Mouse (Mus musculus): ENCODE measurements around the gene Pafah1b1. TPM values are rescaled to one million over a fixed set of nuclear protein-coding genes. Genes with fewer than 3 reads are reported as not detected.

Pafah1b1 gene
- polyA plus RNA-seq, 1 experiment from 2014 or later: 77.7 TPM

GRCm38 (mm10) chr11:74734917-74735316 lies 10.4 kb upstream of the Pafah1b1 start:
- Histone ChIP-seq H3K4me3 (ENCODE audit: low read depth, low read length) (no peak overlapping the region), H3K27me3 (ENCODE audit: control insufficient read depth, insufficient read depth, low read length) (no peaks in the 10 kb centered on the region), H3K4me1 (ENCODE audit: control insufficient read depth, insufficient read depth, low read length) (no peaks in the 10 kb centered on the region), H3K9me3 (ENCODE audit: control insufficient read depth, low read depth, low read length) (no peaks in the 10 kb centered on the region), H3K36me3 (ENCODE audit: control insufficient read depth, insufficient read depth, low read length) (no peaks in the 10 kb centered on the region), H3K4me2 (replicated peaks; ENCODE audit: low read depth, low read length) (no peak overlapping the region), H3K9ac (replicated peaks; ENCODE audit: low read depth, low read length) (no peak overlapping the region), H3K27ac (ENCODE audit: low read length) (no peak overlapping the region)
- ATAC-seq (ENCODE audit: insufficient number of reproducible peaks, insufficient read depth, low FRiP score, low read depth): no peak
- WGBS: 23% methylated on average over 7 of the region's 7 CpGs

- H3K36me3 ChIP-seq (ENCODE audit: control insufficient read depth, insufficient read depth, low read length): no peaks in the 10 kb centered on the region
- no peak overlapping the region for H3K4me3 ChIP-seq (ENCODE audit: low read depth, low read length)
- 0 out of 2 replicates have a peak overlapping the region, but pooled peaks have one; percentile 84 for H3K9ac ChIP-seq (replicated peaks; ENCODE audit: low read depth, low read length)
- H3K27me3 ChIP-seq (ENCODE audit: control insufficient read depth, insufficient read depth, low read length): no peaks in the 10 kb centered on the region
- no peaks in the 10 kb centered on the region for H3K9me3 ChIP-seq (ENCODE audit: control insufficient read depth, low read depth, low read length)
- WGBS: 68% methylated on average over 5 of the region's 5 CpGs
- H3K27ac ChIP-seq (ENCODE audit: low read length): no peak overlapping the region
- peaks cover 8% of the 10 kb centered on the region for H3K4me1 ChIP-seq (ENCODE audit: control insufficient read depth, insufficient read depth, low read length)
- ATAC-seq (ENCODE audit: insufficient number of reproducible peaks, insufficient read depth, low FRiP score, low read depth): no peak
- H3K4me2 ChIP-seq (replicated peaks; ENCODE audit: low read depth, low read length): peak overlapping the region; percentile 46
These were observed 711 bp upstream of the Pafah1b1 start for GRCm38 (mm10) chr11:74725181-74725580.

- under 1% methylated on average over 64 of the region's 75 CpGs for WGBS
- Histone ChIP-seq H3K4me2 (replicated peaks; ENCODE audit: low read depth, low read length) (peak overlapping the region; percentile 84), H3K4me3 (ENCODE audit: low read depth, low read length) (peak overlapping the region; percentile 82), H3K36me3 (ENCODE audit: control insufficient read depth, insufficient read depth, low read length) (no peaks in the 10 kb centered on the region), H3K4me1 (ENCODE audit: control insufficient read depth, insufficient read depth, low read length) (peaks cover 8% of the 10 kb centered on the region), H3K27me3 (ENCODE audit: control insufficient read depth, insufficient read depth, low read length) (no peaks in the 10 kb centered on the region), H3K9me3 (ENCODE audit: control insufficient read depth, low read depth, low read length) (no peaks in the 10 kb centered on the region), H3K9ac (replicated peaks; ENCODE audit: low read depth, low read length) (peak overlapping the region; percentile 84), H3K27ac (ENCODE audit: low read length) (peak overlapping the region; percentile 96)
- peak; percentile 82 for ATAC-seq (ENCODE audit: insufficient number of reproducible peaks, insufficient read depth, low FRiP score, low read depth)
These were observed 874 bp downstream of the Pafah1b1 start for GRCm38 (mm10) chr11:74723357-74724234.

- WGBS: 43% methylated on average over 3 of the region's 3 CpGs
- Histone ChIP-seq H3K4me2 (replicated peaks; ENCODE audit: low read depth, low read length) (peak overlapping the region; percentile 84), H3K9me3 (ENCODE audit: control insufficient read depth, low read depth, low read length) (no peaks in the 10 kb centered on the region), H3K27me3 (ENCODE audit: control insufficient read depth, insufficient read depth, low read length) (no peaks in the 10 kb centered on the region), H3K36me3 (ENCODE audit: control insufficient read depth, insufficient read depth, low read length) (no peaks in the 10 kb centered on the region), H3K9ac (replicated peaks; ENCODE audit: low read depth, low read length) (0 out of 2 replicates have a peak overlapping the region, but pooled peaks have one; percentile 28), H3K4me3 (ENCODE audit: low read depth, low read length) (peak overlapping the region; percentile 82; the same call in 1 of the 2 replicates), H3K4me1 (ENCODE audit: control insufficient read depth, insufficient read depth, low read length) (peaks cover 8% of the 10 kb centered on the region), H3K27ac (ENCODE audit: low read length) (no peak overlapping the region)
- no peak for ATAC-seq (ENCODE audit: insufficient number of reproducible peaks, insufficient read depth, low FRiP score, low read depth)
These were observed 2.5 kb downstream of the Pafah1b1 start for GRCm38 (mm10) chr11:74721971-74722370.

- Histone ChIP-seq H3K4me2 (replicated peaks; ENCODE audit: low read depth, low read length) (no peak overlapping the region), H3K27me3 (ENCODE audit: control insufficient read depth, insufficient read depth, low read length) (no peaks in the 10 kb centered on the region), H3K36me3 (ENCODE audit: control insufficient read depth, insufficient read depth, low read length) (no peaks in the 10 kb centered on the region), H3K9ac (replicated peaks; ENCODE audit: low read depth, low read length) (no peak overlapping the region), H3K4me3 (ENCODE audit: low read depth, low read length) (no peak overlapping the region), H3K27ac (ENCODE audit: low read length) (no peak overlapping the region), H3K4me1 (ENCODE audit: control insufficient read depth, insufficient read depth, low read length) (peaks cover 8% of the 10 kb centered on the region), H3K9me3 (ENCODE audit: control insufficient read depth, low read depth, low read length) (no peaks in the 10 kb centered on the region)
- WGBS: 55% methylated on average over 2 of the region's 2 CpGs
- ATAC-seq (ENCODE audit: insufficient number of reproducible peaks, insufficient read depth, low FRiP score, low read depth): no peak
These were observed 3.3 kb downstream of the Pafah1b1 start for GRCm38 (mm10) chr11:74721141-74721540.

- H3K4me2 ChIP-seq (replicated peaks; ENCODE audit: low read depth, low read length): no peak overlapping the region
- no peak for ATAC-seq (ENCODE audit: insufficient number of reproducible peaks, insufficient read depth, low FRiP score, low read depth)
- H3K9ac ChIP-seq (replicated peaks; ENCODE audit: low read depth, low read length): no peak overlapping the region
- H3K27ac ChIP-seq (ENCODE audit: low read length): no peak overlapping the region
- 54% methylated on average over 1 of the region's 1 CpGs for WGBS
- no peak overlapping the region for H3K4me3 ChIP-seq (ENCODE audit: low read depth, low read length)
- H3K4me1 ChIP-seq (ENCODE audit: control insufficient read depth, insufficient read depth, low read length): peaks cover 8% of the 10 kb centered on the region
- H3K9me3 ChIP-seq (ENCODE audit: control insufficient read depth, low read depth, low read length): no peaks in the 10 kb centered on the region
- no peaks in the 10 kb centered on the region for H3K27me3 ChIP-seq (ENCODE audit: control insufficient read depth, insufficient read depth, low read length)
- no peaks in the 10 kb centered on the region for H3K36me3 ChIP-seq (ENCODE audit: control insufficient read depth, insufficient read depth, low read length)
These were observed 3.8 kb downstream of the Pafah1b1 start for GRCm38 (mm10) chr11:74720668-74721067.

GRCm38 (mm10) chr11:74715971-74716525 lies 8.4 kb downstream of the Pafah1b1 start:
- Histone ChIP-seq H3K9me3 (ENCODE audit: control insufficient read depth, low read depth, low read length) (no peaks in the 10 kb centered on the region), H3K4me3 (ENCODE audit: low read depth, low read length) (no peak overlapping the region), H3K27ac (ENCODE audit: low read length) (no peak overlapping the region), H3K4me1 (ENCODE audit: control insufficient read depth, insufficient read depth, low read length) (peaks cover 7% of the 10 kb centered on the region), H3K36me3 (ENCODE audit: control insufficient read depth, insufficient read depth, low read length) (no peaks in the 10 kb centered on the region), H3K4me2 (replicated peaks; ENCODE audit: low read depth, low read length) (no peak overlapping the region), H3K27me3 (ENCODE audit: control insufficient read depth, insufficient read depth, low read length) (no peaks in the 10 kb centered on the region), H3K9ac (replicated peaks; ENCODE audit: low read depth, low read length) (no peak overlapping the region)
- WGBS: 91% methylated on average over 3 of the region's 3 CpGs
- ATAC-seq (ENCODE audit: insufficient number of reproducible peaks, insufficient read depth, low FRiP score, low read depth): no peak

- H3K27me3 ChIP-seq (ENCODE audit: control insufficient read depth, insufficient read depth, low read length): no peaks in the 10 kb centered on the region
- 85% methylated on average over 1 of the region's 1 CpGs for WGBS
- H3K4me1 ChIP-seq (ENCODE audit: control insufficient read depth, insufficient read depth, low read length): 0 out of 2 replicates have a peak, but pooled peaks cover 3% of the 10 kb centered on the region
- no peak overlapping the region for H3K27ac ChIP-seq (ENCODE audit: low read length)
- no peak for ATAC-seq (ENCODE audit: insufficient number of reproducible peaks, insufficient read depth, low FRiP score, low read depth)
- H3K4me2 ChIP-seq (replicated peaks; ENCODE audit: low read depth, low read length): no peak overlapping the region
- no peaks in the 10 kb centered on the region for H3K36me3 ChIP-seq (ENCODE audit: control insufficient read depth, insufficient read depth, low read length)
- H3K9me3 ChIP-seq (ENCODE audit: control insufficient read depth, low read depth, low read length): no peaks in the 10 kb centered on the region
- no peak overlapping the region for H3K9ac ChIP-seq (replicated peaks; ENCODE audit: low read depth, low read length)
- no peak overlapping the region for H3K4me3 ChIP-seq (ENCODE audit: low read depth, low read length)
These were observed 13.8 kb downstream of the Pafah1b1 start for GRCm38 (mm10) chr11:74710671-74711070.

Data from stomach, embryonic 14.5 days (tissue).